Mouse (Mus musculus): ENCODE measurements around the gene Gm33543. TPM values are rescaled to one million over a fixed set of nuclear protein-coding genes. Genes with fewer than 3 reads are reported as not detected.

The Gm33543 gene
- total and polyA plus RNA-seq, 3 experiments, result not detected

GRCm38 (mm10) chr10:95825651-95826050 is 17.1 kb downstream of the Gm33543 start:
- no peak for DNase-seq (ENCODE audit: extremely low read depth)
- Histone ChIP-seq H3K27ac (ENCODE audit: insufficient read depth, low read depth) (no peak overlapping the region), H3K27me3 (replicated peaks) (no peaks in the 10 kb centered on the region), H3K36me3 (replicated peaks in 1 of 2; ENCODE audit: control insufficient read depth in 1 of 2, insufficient read depth in 1 of 2, low read length in 1 of 2) (no peaks in the 10 kb centered on the region), H3K9ac (ENCODE audit: insufficient read depth, low read depth) (no peak overlapping the region), H3K79me2 (replicated peaks; ENCODE audit: control insufficient read depth, extremely low read depth, insufficient read depth, poor library complexity, severe bottlenecking) (no peaks in the 10 kb centered on the region), H3K9me3 (replicated peaks; ENCODE audit: low read length) (no peaks in the 10 kb centered on the region), H3K4me3 (replicated peaks in 1 of 3; ENCODE audit: low read depth in 2 of 3, low read length in 2 of 3, poor library complexity in 1 of 3) (no peak overlapping the region), H3K4me1 (ENCODE audit: control insufficient read depth in 1 of 2, insufficient read depth in 2 of 2) (no peaks in the 10 kb centered on the region), H3K4me2 (ENCODE audit: insufficient read depth, low read depth, poor library complexity, severe bottlenecking) (no peak overlapping the region)
- dilution Hi-C loops (cut with MboI; ENCODE audit: extremely low pct_ligation_motif_present, extremely low pct_unique_long_range_greater_than_20kb, low sequenced_read_pairs), result no loop called here
- no peak for TF ChIP-seq SMC3 (IDR thresholded peaks at IDR 0.05; ENCODE audit: low read depth, low read length)
- TF ChIP-seq RAD21 (IDR thresholded peaks at IDR 0.05; ENCODE audit: low read depth, low read length), result no peak
- TF ChIP-seq POLR2A (IDR thresholded peaks at IDR 0.05; ENCODE audit: low read depth, low read length), result no peak
- TF ChIP-seq NELFE (IDR thresholded peaks at IDR 0.05; ENCODE audit: low read depth, low read length), result no peak
- no peak for TF ChIP-seq ZMIZ1 (IDR thresholded peaks at IDR 0.05; ENCODE audit: low read depth, low read length)
- TF ChIP-seq MEF2A (IDR thresholded peaks at IDR 0.05; ENCODE audit: borderline replicate concordance, low read depth, low read length), result no peak
- TF ChIP-seq KAT2A (IDR thresholded peaks at IDR 0.05; ENCODE audit: insufficient replicate concordance, low read length), result no peak
- TF ChIP-seq TCF12 (IDR thresholded peaks at IDR 0.05; ENCODE audit: low read depth, low read length), result no peak
- TF ChIP-seq MAZ (IDR thresholded peaks at IDR 0.05; ENCODE audit: low read depth, low read length), result no peak
- no peak for TF ChIP-seq MXI1 (IDR thresholded peaks at IDR 0.05; ENCODE audit: low read depth, low read length)
- TF ChIP-seq GABPA (IDR thresholded peaks at IDR 0.05; ENCODE audit: insufficient replicate concordance, low read depth, low read length), result no peak
- TF ChIP-seq UBTF (IDR thresholded peaks at IDR 0.05; ENCODE audit: low read depth, low read length), result no peak
- no peak for TF ChIP-seq PAX5 (IDR thresholded peaks at IDR 0.05; ENCODE audit: low read length)
- TF ChIP-seq E2F4 (IDR thresholded peaks at IDR 0.05; ENCODE audit: insufficient replicate concordance, low read depth, low read length), result no peak
- in situ Hi-C loops (cut with MboI; ENCODE audit: low pct_ligation_motif_present, low pct_unique_long_range_greater_than_20kb, low sequenced_read_pairs), result no loop called here

- no peak for DNase-seq (ENCODE audit: extremely low read depth)
- H3K79me2 ChIP-seq (replicated peaks; ENCODE audit: control insufficient read depth, extremely low read depth, insufficient read depth, poor library complexity, severe bottlenecking), result no peaks in the 10 kb centered on the region
- H3K27me3 ChIP-seq (replicated peaks), result no peaks in the 10 kb centered on the region
- TF ChIP-seq RCOR1 (conservative IDR thresholded peaks at IDR 0.05; ENCODE audit: low read depth, low read length) (no peak), GABPA (IDR thresholded peaks at IDR 0.05; ENCODE audit: insufficient replicate concordance, low read depth, low read length) (no peak), TBP (conservative IDR thresholded peaks at IDR 0.05; ENCODE audit: low read depth, low read length) (no peak), PAX5 (IDR thresholded peaks at IDR 0.05; ENCODE audit: low read length) (no peak), BHLHE40 (IDR thresholded peaks at IDR 0.05; ENCODE audit: low read depth, low read length) (no peak), ZMIZ1 (IDR thresholded peaks at IDR 0.05; ENCODE audit: low read depth, low read length) (no peak), IRF4 (IDR thresholded peaks at IDR 0.05; ENCODE audit: low read depth, low read length) (no peak), ETS1 (conservative IDR thresholded peaks at IDR 0.05; ENCODE audit: low read depth, low read length) (no peak), JUND (conservative IDR thresholded peaks at IDR 0.05; ENCODE audit: low read depth, low read length) (no peak), HCFC1 (IDR thresholded peaks at IDR 0.05; ENCODE audit: low read depth, low read length) (no peak), NRF1 (IDR thresholded peaks at IDR 0.05; ENCODE audit: low read depth, low read length) (no peak), CHD2 (IDR thresholded peaks at IDR 0.05; ENCODE audit: low read length) (no peak), CTCF (conservative IDR thresholded peaks at IDR 0.05 in 1 of 2, IDR thresholded peaks at IDR 0.05 in 1 of 2; ENCODE audit: low read depth in 2 of 2, low read length in 2 of 2) (no peak), SIN3A (IDR thresholded peaks at IDR 0.05; ENCODE audit: low read length) (no peak), TCF12 (IDR thresholded peaks at IDR 0.05; ENCODE audit: low read depth, low read length) (no peak), EP300 (IDR thresholded peaks at IDR 0.05; ENCODE audit: low read length) (no peak)
- peaks cover 3% of the 10 kb centered on the region for H3K9me3 ChIP-seq (replicated peaks; ENCODE audit: low read length)
- H3K4me3 ChIP-seq (replicated peaks in 1 of 3; ENCODE audit: low read depth in 2 of 3, low read length in 2 of 3, poor library complexity in 1 of 3), result no peak overlapping the region
- peaks cover 10 to 21% of the 10 kb centered on the region in 2 experiments for H3K4me1 ChIP-seq (ENCODE audit: control insufficient read depth in 1 of 2, insufficient read depth in 2 of 2)
- in situ Hi-C loops (cut with MboI; ENCODE audit: low pct_ligation_motif_present, low pct_unique_long_range_greater_than_20kb, low sequenced_read_pairs), result no loop called here
- no peak overlapping the region for H3K4me2 ChIP-seq (ENCODE audit: insufficient read depth, low read depth, poor library complexity, severe bottlenecking)
- dilution Hi-C loops (cut with MboI; ENCODE audit: extremely low pct_ligation_motif_present, extremely low pct_unique_long_range_greater_than_20kb, low sequenced_read_pairs), result no loop called here
- H3K9ac ChIP-seq (ENCODE audit: insufficient read depth, low read depth), result no peak overlapping the region
- H3K36me3 ChIP-seq (replicated peaks in 1 of 2; ENCODE audit: control insufficient read depth in 1 of 2, insufficient read depth in 1 of 2, low read length in 1 of 2), result no peaks in the 10 kb centered on the region
- H3K27ac ChIP-seq (ENCODE audit: insufficient read depth, low read depth), result no peak overlapping the region
Measured at GRCm38 (mm10) chr10:95818506-95818905, 24.2 kb downstream of the Gm33543 start.

All from CH12.LX (cell line).